Mouse (Mus musculus): ENCODE measurements at regions not wholly inside any gene's neighbourhood (a gene's known extent, or its start where the extent isn't known, plus 50 kb on each side); places are given as distances from the start of the nearest gene placed in this dataset.

DNA sequence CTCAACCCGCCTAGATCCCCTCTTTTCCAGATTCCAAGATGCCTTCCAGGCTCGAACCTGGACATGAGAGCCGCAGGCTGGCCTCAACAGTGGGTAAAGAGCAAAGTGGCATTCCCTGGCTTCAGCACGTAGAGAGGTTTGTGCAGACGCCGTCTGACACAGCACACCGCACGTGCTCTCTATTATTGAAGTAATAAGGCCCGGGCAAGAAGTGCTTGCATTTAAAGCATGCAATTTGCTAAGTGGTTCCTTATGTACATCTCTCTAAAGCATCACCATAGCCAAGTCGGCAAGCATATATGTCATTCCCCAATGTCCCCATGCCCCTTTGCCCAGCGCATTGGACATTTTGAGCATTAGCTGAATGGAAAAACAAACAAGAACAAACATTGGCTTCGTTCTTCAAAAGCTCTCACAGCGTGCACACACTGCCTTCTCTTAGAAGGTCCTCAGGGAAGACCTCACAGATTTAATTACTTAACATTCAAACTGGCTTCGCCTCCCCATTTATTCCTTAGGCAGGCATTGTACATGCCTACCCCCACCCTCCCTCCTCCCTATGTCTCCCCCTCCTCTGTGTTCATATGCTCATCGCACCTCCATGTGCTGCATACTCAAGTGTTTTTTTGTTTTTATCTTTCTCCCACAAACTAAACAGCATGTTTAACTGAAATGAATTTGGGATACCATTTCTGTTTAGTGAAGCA is 273.9 kb downstream of the Samd5 start:
- TF ChIP-seq CTCF (IDR thresholded peaks at IDR 0.05; ENCODE audit: low read depth) (no peak), EP300 (IDR thresholded peaks at IDR 0.05; ENCODE audit: low read depth) (no peak)

Measured in liver, postnatal 0 days (tissue).